Mouse (Mus musculus) neural tube, embryonic 15.5 days (tissue): Measurements from ENCODE around the gene Zbtb24. TPM values are rescaled to one million over a fixed set of nuclear protein-coding genes. Genes with fewer than 3 reads are reported as not detected.
"Not testable (repeated sequence)": the region's sequence is repeated elsewhere in the genome, so short reads cannot be mapped to it uniquely, and the experiment has no call there.

Experiments used
- ATAC-seq: fragments of 200-750 bp; cut with Nextera tagmentation; 2 replicates; pipeline ENCODE4 v1.8.0; 2017; ENCODE audit warnings: mild to moderate bottlenecking, moderate TSS enrichment, moderate library complexity; ENCODE audit not compliant: low FRiP score
- H3K27ac ChIP-seq: fragments of 300-500 bp; sonication (generic); replicated peaks from 2 replicates; pipeline ENCODE4 v1.5.1; 2015; ENCODE audit warnings: mild to moderate bottlenecking, inconsistent platforms
- H3K27me3 ChIP-seq: fragments of 300-500 bp; sonication (generic); replicated peaks from 2 replicates; pipeline ENCODE4 v1.6.1; 2015; ENCODE audit warnings: inconsistent platforms
- H3K36me3 ChIP-seq: fragments of 300-500 bp; sonication (generic); 2 replicates; pipeline ENCODE4 v1.6.1; 2015; ENCODE audit warnings: inconsistent platforms
- H3K4me1 ChIP-seq: fragments of 300-500 bp; sonication (generic); 2 replicates; pipeline ENCODE4 v1.6.1; 2015; ENCODE audit warnings: inconsistent platforms
- H3K4me2 ChIP-seq: fragments of 300-500 bp; sonication (generic); 2 replicates; pipeline ENCODE4 v1.6.1; 2015; ENCODE audit warnings: inconsistent platforms, mild to moderate bottlenecking, moderate library complexity
- H3K4me3 ChIP-seq: fragments of 300-500 bp; sonication (generic); replicated peaks from 2 replicates; pipeline ENCODE4 v1.5.1; 2015; ENCODE audit warnings: mild to moderate bottlenecking, inconsistent platforms
- H3K9ac ChIP-seq: fragments of 300-500 bp; sonication (generic); replicated peaks from 2 replicates; pipeline ENCODE4 v1.6.1; 2015; ENCODE audit warnings: mild to moderate bottlenecking, inconsistent platforms
- H3K9me3 ChIP-seq: fragments of 300-500 bp; sonication (generic); replicated peaks from 2 replicates; pipeline ENCODE4 v1.6.1; 2016; ENCODE audit warnings: inconsistent platforms
- WGBS: fragments of 180-500 bp; shearing (Covaris S2); methylation state at CpG from one replicate; pipeline ENCODE4 v1.1.7; 2015; ENCODE audit warnings: mixed read lengths; 5-methylcytosine and 5-hydroxymethylcytosine counted together
- polyA plus RNA-seq: library from polyadenylated mRNA; unstranded; fragments of >200 nt; fragmentation: Nextera tagmentation; extraction: Ambion mirVana; gene quantifications from 2 replicates; pipeline ENCODE4 v1.2.1, GENCODE M21; 2015

Gene Zbtb24
- 17.7 and 17.9 TPM in 2 replicates for polyA plus RNA-seq

DNA sequence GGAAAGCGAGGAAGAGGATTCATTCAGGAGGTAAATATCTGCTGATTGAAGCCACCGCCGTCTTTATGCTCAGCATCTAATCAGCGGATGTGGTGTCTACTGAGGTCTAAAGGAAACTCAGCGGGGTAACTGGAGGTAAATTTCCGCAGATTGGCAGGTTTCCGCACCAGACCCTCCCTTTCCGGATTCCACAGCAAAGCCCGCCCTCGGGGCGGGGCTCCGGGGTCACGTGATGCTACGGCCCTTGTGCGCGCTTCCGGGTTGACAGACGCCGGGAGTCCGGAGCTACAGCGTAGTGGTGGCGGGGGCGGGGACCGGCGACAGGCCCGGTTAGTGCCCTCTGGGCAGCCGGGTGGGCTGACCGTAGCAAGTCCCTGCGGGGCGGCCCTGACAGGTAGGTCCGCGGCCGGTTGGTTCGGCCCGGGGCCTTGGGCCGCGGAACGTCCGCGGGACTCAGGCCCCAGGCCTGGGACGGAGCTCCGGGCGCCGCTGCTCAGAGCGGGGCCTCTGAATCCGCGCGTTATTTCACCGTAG lies at the start of gene Zbtb24:
Gene Zbtb24 (plus strand): TSS at position 247 of the 534 bp plus-strand sequence.
- WGBS: under 1% methylated on average over 48 of the region's 49 CpGs
- H3K4me1 ChIP-seq: peaks cover 45% of the 10 kb centered on the region
- no peaks in the 10 kb centered on the region for H3K27me3 ChIP-seq
- H3K4me2 ChIP-seq: peak within 1 kb of the TSS; percentile 73
- H3K27ac ChIP-seq: peak within 1 kb of the TSS; percentile 87
- peak; percentile 94 for ATAC-seq
- no peaks in the 10 kb centered on the region for H3K9me3 ChIP-seq
- peaks cover 16% of the 10 kb centered on the region for H3K36me3 ChIP-seq
- H3K9ac ChIP-seq: peak within 1 kb of the TSS; percentile 82
- H3K4me3 ChIP-seq: peak within 1 kb of the TSS; percentile 96

DNA sequence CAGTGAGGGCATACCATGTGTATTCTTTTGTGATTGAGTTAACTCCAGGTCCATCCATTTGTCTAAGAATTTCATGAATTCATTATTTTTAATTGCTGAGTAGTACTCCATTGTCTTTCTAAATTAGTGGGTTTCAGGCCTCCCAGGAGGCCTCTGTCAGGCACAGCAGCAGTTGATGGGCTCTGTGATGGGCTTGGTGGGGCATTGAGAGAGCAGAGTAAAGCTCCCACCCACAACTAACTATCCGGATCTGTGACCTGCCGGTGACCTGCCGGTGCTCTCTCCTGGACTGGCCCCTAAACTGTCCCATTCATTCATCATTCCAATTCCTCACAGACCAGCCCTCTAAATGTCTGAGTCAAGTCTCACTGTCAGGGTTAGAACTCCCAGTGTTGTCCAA lies 49.1 kb upstream of the Zbtb24 start:
- no peak overlapping the region for H3K4me2 ChIP-seq
- no peaks in the 10 kb centered on the region for H3K9me3 ChIP-seq
- ATAC-seq: no peak
- 86% methylated on average over 3 of the region's 3 CpGs for WGBS
- H3K4me3 ChIP-seq: no peak overlapping the region
- no peaks in the 10 kb centered on the region for H3K4me1 ChIP-seq
- no peaks in the 10 kb centered on the region for H3K36me3 ChIP-seq
- no peak overlapping the region for H3K27ac ChIP-seq
- H3K9ac ChIP-seq: no peak overlapping the region
- H3K27me3 ChIP-seq: no peaks in the 10 kb centered on the region

DNA sequence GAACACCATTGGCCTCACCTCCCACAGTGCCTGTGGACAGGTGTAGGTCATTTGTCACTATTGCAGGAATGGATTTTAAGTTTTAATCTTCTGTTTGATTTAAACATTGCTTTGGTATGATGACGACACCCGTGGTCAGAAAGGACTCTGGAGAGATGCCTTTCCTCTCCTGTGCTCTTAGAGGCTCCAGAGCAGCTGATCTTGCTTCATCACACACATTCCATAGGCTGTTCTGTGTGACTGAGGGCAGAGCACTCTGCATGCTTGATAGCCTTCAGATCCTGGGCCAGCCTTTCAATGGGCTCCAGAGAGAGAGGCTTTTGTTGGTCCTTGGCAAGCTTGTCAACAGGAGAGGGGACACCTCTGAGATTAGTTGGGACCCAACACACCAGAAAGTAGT lies 46.8 kb upstream of the Zbtb24 start:
- H3K36me3 ChIP-seq: no peaks in the 10 kb centered on the region
- H3K4me3 ChIP-seq: no peak overlapping the region
- H3K27me3 ChIP-seq: no peaks in the 10 kb centered on the region
- no peaks in the 10 kb centered on the region for H3K4me1 ChIP-seq
- no peak for ATAC-seq
- no peak overlapping the region for H3K27ac ChIP-seq
- no peak overlapping the region for H3K4me2 ChIP-seq
- H3K9me3 ChIP-seq: no peaks in the 10 kb centered on the region
- WGBS: 79% methylated on average over 2 of the region's 2 CpGs
- H3K9ac ChIP-seq: no peak overlapping the region

DNA sequence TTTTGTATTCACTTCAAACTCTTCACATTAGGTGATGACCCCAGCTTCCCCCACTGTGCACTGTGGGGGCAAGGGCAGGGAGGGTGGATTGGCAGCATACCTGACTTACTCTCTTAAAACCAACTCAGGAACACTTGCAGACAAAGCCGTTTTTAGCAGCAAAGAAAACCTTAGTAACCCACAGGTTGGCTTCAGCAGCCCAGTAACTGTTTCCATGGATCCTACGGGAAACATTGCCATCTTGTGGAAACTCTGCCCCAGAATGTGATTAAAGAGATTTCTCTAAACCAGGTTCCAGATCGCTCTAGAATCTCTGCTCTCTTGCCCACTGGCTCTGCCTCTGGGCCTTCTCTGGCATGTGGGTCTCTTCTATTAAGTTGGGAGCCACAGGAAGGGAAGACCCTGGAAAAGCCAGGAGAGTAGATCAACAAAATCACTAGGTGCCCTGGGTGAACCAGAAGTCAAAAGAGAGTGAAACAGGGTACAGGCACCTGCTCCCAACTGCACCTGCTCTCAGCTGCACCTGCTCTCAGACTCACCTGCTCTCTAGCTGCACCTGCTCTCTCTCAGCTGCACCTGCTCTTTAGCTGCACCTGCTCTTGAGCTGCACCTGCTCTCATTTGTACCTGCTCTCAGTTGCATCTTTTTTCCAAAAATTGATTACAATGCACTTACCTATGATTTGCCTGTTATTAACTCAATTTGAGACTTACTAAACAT lies 46.1 kb upstream of the Zbtb24 start:
- H3K9ac ChIP-seq: no peak overlapping the region
- H3K4me3 ChIP-seq: no peak overlapping the region
- 39% methylated on average over 3 of the region's 3 CpGs for WGBS
- no peaks in the 10 kb centered on the region for H3K4me1 ChIP-seq
- H3K36me3 ChIP-seq: no peaks in the 10 kb centered on the region
- no peak overlapping the region for H3K4me2 ChIP-seq
- H3K27me3 ChIP-seq: no peaks in the 10 kb centered on the region
- ATAC-seq: no peak
- no peaks in the 10 kb centered on the region for H3K9me3 ChIP-seq
- no peak overlapping the region for H3K27ac ChIP-seq

DNA sequence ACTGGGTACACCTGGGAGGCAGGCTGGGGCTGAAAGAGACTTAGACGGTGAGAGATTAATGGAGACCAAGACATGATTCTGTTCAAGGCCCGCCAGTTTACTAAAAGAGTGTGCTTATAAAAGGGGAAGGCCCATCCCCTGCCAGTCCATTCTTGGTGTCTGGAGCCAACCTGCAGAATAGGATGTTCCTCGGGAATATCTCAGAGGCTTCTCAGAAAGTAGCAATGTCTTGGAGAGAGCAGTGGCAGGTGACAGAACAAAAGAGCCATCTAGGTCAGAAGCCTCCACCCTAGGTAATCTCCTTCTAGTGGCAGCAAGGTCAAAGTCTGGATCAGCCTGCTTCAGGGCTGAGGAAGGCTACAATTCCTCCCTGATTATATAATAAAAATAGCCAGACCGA lies 40.0 kb upstream of the Zbtb24 start:
- not testable (repeated sequence) for H3K27ac ChIP-seq, H3K9me3 ChIP-seq, H3K4me3 ChIP-seq, ATAC-seq, H3K27me3 ChIP-seq, H3K4me2 ChIP-seq, H3K9ac ChIP-seq, H3K36me3 ChIP-seq, H3K4me1 ChIP-seq
- WGBS: 93% methylated on average over 4 of the region's 4 CpGs

DNA sequence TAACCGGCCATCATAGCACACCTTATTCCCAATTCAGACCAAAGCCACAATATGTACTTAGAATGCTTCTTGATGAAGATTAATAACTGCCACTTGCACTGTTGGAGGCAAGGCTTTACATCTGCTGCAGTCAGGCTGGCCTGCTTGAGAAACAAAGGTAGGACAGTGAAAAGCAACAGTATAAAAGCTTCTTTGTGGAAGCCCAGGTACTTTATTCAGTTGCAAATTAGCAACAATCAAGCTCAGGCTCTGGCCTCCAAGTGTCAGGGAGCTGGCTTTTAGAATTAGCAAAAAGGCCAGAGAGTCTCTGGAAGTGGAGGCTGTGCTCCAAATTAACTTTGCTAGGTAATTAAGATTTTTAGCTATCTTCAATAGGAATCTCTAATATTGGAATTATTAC lies 39.4 kb upstream of the Zbtb24 start:
- not testable (repeated sequence) for H3K36me3 ChIP-seq

DNA sequence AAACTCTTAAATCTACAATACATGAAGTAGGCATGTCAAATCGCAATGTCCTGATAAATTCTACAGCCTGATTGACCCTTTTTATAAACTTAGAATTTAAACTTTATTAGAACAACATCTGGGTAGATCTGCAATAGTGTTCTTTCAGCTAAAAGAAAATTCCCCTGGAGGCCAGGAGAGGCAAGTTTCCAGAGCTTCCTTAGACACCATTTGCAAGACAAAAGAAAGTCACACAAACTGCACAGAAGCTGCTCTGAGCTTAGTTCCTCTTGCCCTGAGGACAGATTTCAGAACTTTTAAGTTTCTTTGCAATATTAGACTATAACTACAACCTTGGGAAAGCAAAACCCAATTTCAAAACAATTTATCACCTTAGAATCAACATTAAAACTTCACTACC lies 36.7 kb upstream of the Zbtb24 start:
- not testable (repeated sequence) for H3K36me3 ChIP-seq, H3K9ac ChIP-seq, H3K27ac ChIP-seq, ATAC-seq, H3K27me3 ChIP-seq, H3K4me2 ChIP-seq, H3K4me3 ChIP-seq, H3K4me1 ChIP-seq, H3K9me3 ChIP-seq
- WGBS: 95% methylated on average over 1 of the region's 1 CpGs

More for the DNA sequence above, 39.4 kb upstream of the Zbtb24 start:
- not testable (repeated sequence) for H3K4me1 ChIP-seq, H3K27ac ChIP-seq, H3K4me2 ChIP-seq, H3K4me3 ChIP-seq, H3K27me3 ChIP-seq, ATAC-seq, H3K9me3 ChIP-seq, H3K9ac ChIP-seq
- 95% methylated on average over 1 of the region's 1 CpGs for WGBS

DNA sequence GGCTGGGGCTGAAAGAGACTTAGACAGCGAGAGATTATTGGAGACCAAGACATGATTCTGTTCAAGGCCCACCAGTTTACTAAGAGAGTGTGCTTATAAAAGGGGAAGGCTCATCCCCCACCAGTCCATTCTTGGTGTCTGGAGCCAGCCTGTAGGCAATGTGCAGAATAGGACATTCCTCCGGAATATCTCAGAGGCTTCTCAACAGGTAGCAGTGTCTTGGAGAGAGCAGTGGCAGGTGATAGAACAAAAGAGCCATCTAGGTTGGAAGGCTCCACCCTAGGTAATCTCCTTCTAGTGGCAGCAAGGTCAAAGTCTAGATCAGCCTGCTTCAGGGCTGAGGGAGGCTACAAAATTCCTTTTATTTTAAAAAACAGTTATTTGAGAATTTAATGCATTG lies 34.8 kb upstream of the Zbtb24 start:
- not testable (repeated sequence) for H3K4me3 ChIP-seq, H3K36me3 ChIP-seq, ATAC-seq, H3K9me3 ChIP-seq, H3K27ac ChIP-seq, H3K9ac ChIP-seq, H3K4me1 ChIP-seq, H3K4me2 ChIP-seq, H3K27me3 ChIP-seq
- 97% methylated on average over 2 of the region's 2 CpGs for WGBS

DNA sequence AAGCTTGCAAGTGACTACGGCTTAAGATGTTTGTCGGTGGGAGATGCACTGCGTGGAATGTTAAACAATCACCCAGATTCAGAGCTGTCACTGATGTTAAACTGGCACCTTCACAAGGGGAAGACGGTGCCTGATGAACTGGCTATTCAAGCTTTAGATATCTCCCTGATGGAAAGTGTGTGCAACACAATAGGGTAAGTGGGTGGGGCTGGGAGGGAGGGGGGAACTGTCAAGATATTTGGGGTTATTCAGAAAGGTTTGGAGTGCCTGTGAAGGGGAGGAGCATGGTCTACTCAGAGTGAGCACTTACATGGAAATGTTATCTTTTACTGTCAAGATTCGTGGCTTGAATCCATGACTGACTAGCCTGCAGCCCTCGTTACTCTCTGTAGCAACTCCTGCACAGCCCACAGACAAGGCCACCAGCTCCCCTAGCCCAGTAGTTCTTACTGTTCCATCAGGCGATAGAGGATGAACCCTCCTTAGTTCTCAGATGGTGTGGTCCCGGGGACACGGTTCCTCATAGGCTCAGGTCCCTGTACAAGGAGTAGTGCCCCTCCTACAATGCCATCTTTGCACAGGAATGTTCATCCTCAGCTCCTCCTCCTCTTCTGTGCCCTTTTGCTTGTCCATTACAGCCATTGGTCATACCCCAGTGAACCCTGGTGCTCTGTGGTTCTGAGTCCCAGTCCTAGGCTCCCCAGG lies 29.5 kb upstream of the Zbtb24 start:
- Histone ChIP-seq H3K4me1 (no peaks in the 10 kb centered on the region), H3K36me3 (no peaks in the 10 kb centered on the region), H3K4me3 (no peak overlapping the region), H3K27ac (no peak overlapping the region), H3K27me3 (no peaks in the 10 kb centered on the region), H3K9me3 (0 out of 2 replicates have a peak, but pooled peaks cover 4% of the 10 kb centered on the region), H3K9ac (no peak overlapping the region), H3K4me2 (no peak overlapping the region)
- 82% methylated on average over 9 of the region's 9 CpGs for WGBS
- ATAC-seq: no peak

DNA sequence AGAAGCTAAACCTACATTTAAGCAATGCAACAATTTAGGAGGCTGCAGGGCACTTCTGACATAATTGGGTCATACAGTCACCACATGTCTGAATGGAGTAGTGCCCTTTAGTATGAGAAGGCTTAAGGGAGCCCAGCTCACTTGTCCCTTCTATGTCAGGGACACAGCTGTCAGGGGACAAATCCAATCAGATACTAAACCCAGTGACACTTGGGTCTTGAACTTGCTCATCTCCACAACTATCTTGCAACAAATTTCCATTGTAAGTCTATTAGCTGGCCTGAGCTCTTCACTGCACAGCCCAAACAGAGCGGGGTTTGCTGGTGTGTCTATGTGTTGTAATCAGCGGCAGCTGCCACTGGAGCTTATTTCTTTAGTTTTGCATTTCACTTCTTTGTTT lies 26.5 kb upstream of the Zbtb24 start:
- no peak for ATAC-seq
- no peaks in the 10 kb centered on the region for H3K27me3 ChIP-seq
- no peak overlapping the region for H3K27ac ChIP-seq
- no peaks in the 10 kb centered on the region for H3K4me1 ChIP-seq
- H3K4me3 ChIP-seq: no peak overlapping the region
- no peaks in the 10 kb centered on the region for H3K9me3 ChIP-seq
- H3K36me3 ChIP-seq: no peaks in the 10 kb centered on the region
- no peak overlapping the region for H3K4me2 ChIP-seq
- WGBS: 83% methylated on average over 2 of the region's 2 CpGs
- H3K9ac ChIP-seq: no peak overlapping the region

DNA sequence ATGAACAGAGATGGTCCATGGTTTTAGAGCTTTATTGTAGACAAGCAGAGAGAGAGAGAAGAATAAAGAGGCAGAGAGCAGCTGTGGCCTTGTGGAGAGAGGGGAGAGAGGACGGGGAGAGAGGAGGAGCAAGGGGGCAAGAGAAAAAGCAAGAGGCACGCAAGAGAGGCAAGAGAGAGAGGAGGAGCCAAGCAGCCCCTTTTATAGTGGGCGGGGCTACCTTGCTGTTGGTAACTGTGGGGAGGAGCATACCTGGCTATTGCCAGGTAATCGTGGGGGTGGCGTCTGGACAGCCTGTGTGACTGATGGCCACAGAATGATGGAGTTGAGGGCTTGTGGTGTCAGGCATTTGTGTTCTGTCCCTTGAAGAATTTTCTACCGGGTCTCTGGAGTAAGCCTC lies 23.8 kb upstream of the Zbtb24 start:
- ATAC-seq: no peak
- 45% methylated on average over 6 of the region's 6 CpGs for WGBS

DNA sequence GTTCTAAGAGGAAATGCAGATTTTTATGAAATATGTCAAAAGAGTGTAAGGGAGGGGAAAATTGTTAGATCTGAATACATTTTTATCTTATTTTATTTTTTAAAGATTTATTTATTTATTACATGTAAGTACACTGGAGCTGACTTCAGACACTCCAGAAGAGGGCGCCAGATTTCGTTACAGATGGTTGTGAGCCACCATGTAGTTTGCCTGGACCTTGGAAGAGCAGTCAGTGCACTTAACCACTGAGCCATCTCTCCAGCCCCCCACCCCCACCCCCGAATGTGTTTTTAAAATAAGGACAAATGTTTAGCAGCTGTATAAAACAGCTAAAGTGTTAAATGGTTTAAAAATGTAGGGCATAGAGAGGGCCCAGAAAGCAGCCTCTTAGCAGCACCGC lies 15.6 kb upstream of the Zbtb24 start:
- 0 out of 2 replicates have a peak, but pooled peaks cover 4% of the 10 kb centered on the region for H3K27me3 ChIP-seq
- no peaks in the 10 kb centered on the region for H3K9me3 ChIP-seq
- WGBS: 25% methylated on average over 4 of the region's 4 CpGs
- no peak for ATAC-seq
- no peak overlapping the region for H3K9ac ChIP-seq
- H3K4me1 ChIP-seq: no peaks in the 10 kb centered on the region
- H3K27ac ChIP-seq: no peak overlapping the region
- H3K4me3 ChIP-seq: no peak overlapping the region
- H3K36me3 ChIP-seq: no peaks in the 10 kb centered on the region
- H3K4me2 ChIP-seq: no peak overlapping the region

More for the DNA sequence above, 23.8 kb upstream of the Zbtb24 start:
- Histone ChIP-seq H3K4me2 (no peak overlapping the region), H3K9me3 (no peaks in the 10 kb centered on the region), H3K4me3 (no peak overlapping the region), H3K36me3 (no peaks in the 10 kb centered on the region), H3K9ac (no peak overlapping the region), H3K4me1 (no peaks in the 10 kb centered on the region), H3K27ac (no peak overlapping the region), H3K27me3 (no peaks in the 10 kb centered on the region)
